Mouse (Mus musculus) lung, embryonic 15.5 days (tissue): ENCODE measurements at regions not wholly inside any gene's neighbourhood (a gene's known extent, or its start where the extent isn't known, plus 50 kb on each side); places are given as distances from the start of the nearest gene placed in this dataset.
A peak's percentile ranks its signal among the peaks of the same experiment; 100 is the strongest.
"Not testable (repeated sequence)": the region's sequence is repeated elsewhere in the genome, so short reads cannot be mapped to it uniquely, and the experiment has no call there.

Experiments
- ATAC-seq: fragments of 200-750 bp; cut with Nextera tagmentation; 2 replicates; pipeline ENCODE4 v1.8.0; 2017; ENCODE audit warnings: moderate number of reproducible peaks, borderline replicate concordance; ENCODE audit not compliant: low FRiP score, low TSS enrichment; ENCODE audit errors: extremely low read depth
- H3K27ac ChIP-seq: fragments of 300-500 bp; sonication (generic); 2 replicates; pipeline ENCODE4 v1.5.1; 2015; ENCODE audit warnings: moderate library complexity, mild to moderate bottlenecking, inconsistent platforms
- H3K27me3 ChIP-seq: fragments of 300-500 bp; sonication (generic); 2 replicates; pipeline ENCODE4 v1.6.1; 2015; ENCODE audit warnings: inconsistent platforms
- H3K36me3 ChIP-seq: fragments of 300-500 bp; sonication (generic); 2 replicates; pipeline ENCODE4 v1.6.1; 2015; ENCODE audit warnings: inconsistent platforms
- H3K4me1 ChIP-seq: fragments of 300-500 bp; sonication (generic); 2 replicates; pipeline ENCODE4 v1.6.1; 2015; ENCODE audit warnings: inconsistent platforms
- H3K4me2 ChIP-seq: fragments of 300-500 bp; sonication (generic); 2 replicates; pipeline ENCODE4 v1.6.1; 2015; ENCODE audit warnings: inconsistent platforms, mild to moderate bottlenecking, moderate library complexity
- H3K4me3 ChIP-seq: fragments of 300-500 bp; sonication (generic); 2 replicates; pipeline ENCODE4 v1.5.1; 2015; ENCODE audit warnings: mild to moderate bottlenecking, inconsistent platforms
- H3K9ac ChIP-seq: fragments of 300-500 bp; sonication (generic); 2 replicates; pipeline ENCODE4 v1.6.1; 2015; ENCODE audit warnings: inconsistent platforms
- H3K9me3 ChIP-seq: fragments of 300-500 bp; sonication (generic); 2 replicates; pipeline ENCODE4 v1.6.1; 2016; ENCODE audit warnings: inconsistent platforms
- WGBS: fragments of 180-500 bp; shearing (Covaris S2); methylation state at CpG from one replicate; pipeline ENCODE4 v1.1.7; 2015; 5-methylcytosine and 5-hydroxymethylcytosine counted together

- ATAC-seq, result no peak
- Histone ChIP-seq H3K27ac (no peak overlapping the region), H3K4me1 (no peaks in the 10 kb centered on the region), H3K9me3 (no peaks in the 10 kb centered on the region), H3K9ac (no peak overlapping the region), H3K4me3 (no peak overlapping the region), H3K4me2 (no peak overlapping the region), H3K27me3 (no peaks in the 10 kb centered on the region), H3K36me3 (no peaks in the 10 kb centered on the region)
- WGBS, result 57% methylated on average over 4 of the region's 4 CpGs
These were observed 682.1 kb upstream of the Grid2 start for GRCm38 (mm10) chr6:62573611-62574010.

DNA sequence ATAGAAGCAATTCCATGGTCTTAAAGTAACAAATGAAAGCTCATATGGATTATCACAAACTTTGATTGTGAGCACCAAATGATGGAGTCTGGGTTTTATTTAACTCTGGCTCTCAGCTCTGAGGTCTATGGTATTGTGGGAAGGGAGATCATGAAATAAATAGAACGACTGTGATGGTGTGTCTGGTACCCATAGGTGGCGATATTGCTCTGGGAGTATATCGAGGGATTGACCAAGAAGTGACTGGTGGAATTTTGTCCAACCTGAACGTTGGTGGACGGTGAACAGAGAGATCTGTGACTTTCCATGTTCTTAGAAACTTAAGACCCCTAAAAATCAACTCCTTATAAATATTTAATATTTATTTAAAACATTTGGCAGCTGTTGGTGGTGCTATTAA is 679.5 kb upstream of the Grid2 start:
- H3K4me3 ChIP-seq, result no peak overlapping the region
- ATAC-seq, result no peak

DNA sequence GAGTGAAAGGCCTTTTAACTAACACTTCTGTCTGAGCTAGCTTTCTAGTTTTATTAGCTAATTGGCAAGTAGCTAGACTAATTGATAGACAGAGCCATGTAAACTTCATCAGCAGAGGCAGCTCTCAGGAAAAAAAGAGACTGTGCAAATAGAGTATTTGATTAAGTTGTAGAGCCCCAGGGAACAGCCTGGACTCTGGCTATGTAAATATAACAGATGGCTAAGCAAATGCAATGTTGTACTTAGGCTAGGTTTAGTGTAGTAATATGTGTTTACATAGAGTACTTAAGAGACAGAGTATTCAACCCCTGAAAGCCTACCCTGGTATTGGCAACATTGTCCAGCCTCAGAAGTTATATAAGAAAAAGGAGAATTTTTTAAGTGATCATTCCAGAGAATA is 635.1 kb upstream of the Grid2 start:
- ATAC-seq, result peak; percentile 65; the same call in 1 of the 2 replicates
- no peaks in the 10 kb centered on the region for H3K9me3 ChIP-seq
- H3K4me1 ChIP-seq, result no peaks in the 10 kb centered on the region
- H3K9ac ChIP-seq, result no peak overlapping the region
- no peak overlapping the region for H3K4me3 ChIP-seq
- no peak overlapping the region for H3K27ac ChIP-seq
- H3K27me3 ChIP-seq, result no peaks in the 10 kb centered on the region
- no peaks in the 10 kb centered on the region for H3K36me3 ChIP-seq
- H3K4me2 ChIP-seq, result no peak overlapping the region

More for the DNA sequence above, 679.5 kb upstream of the Grid2 start:
- Histone ChIP-seq H3K4me2 (no peak overlapping the region), H3K27ac (no peak overlapping the region), H3K27me3 (no peaks in the 10 kb centered on the region), H3K36me3 (no peaks in the 10 kb centered on the region), H3K9me3 (no peaks in the 10 kb centered on the region), H3K9ac (no peak overlapping the region), H3K4me1 (no peaks in the 10 kb centered on the region)
- 20% methylated on average over 5 of the region's 5 CpGs for WGBS

- not testable (repeated sequence) for H3K27me3 ChIP-seq, H3K27ac ChIP-seq, H3K9ac ChIP-seq, H3K9me3 ChIP-seq, H3K36me3 ChIP-seq, H3K4me2 ChIP-seq, H3K4me1 ChIP-seq, ATAC-seq, H3K4me3 ChIP-seq
- WGBS, result 81% methylated on average over 5 of the region's 5 CpGs
These were observed 587.6 kb upstream of the Grid2 start for GRCm38 (mm10) chr6:62668123-62668522.

DNA sequence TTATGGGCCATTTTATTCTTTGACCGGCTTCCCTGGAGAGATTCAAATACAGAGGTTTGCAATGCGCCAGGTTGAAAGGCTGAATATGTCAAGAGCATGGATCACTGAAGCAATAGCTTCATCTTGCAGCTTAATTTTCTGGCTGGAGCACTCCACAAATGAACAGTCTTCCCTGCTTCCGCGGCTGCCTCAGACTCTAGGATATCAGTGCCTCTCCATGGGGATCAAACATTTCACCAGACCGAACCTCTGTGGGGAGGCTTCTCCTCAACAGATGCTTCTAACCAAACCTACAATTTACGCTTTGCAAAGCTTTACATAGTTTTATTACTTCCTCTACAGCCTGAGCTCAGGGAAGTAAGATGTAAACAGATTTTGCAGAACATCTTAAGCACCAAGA is 537.3 kb upstream of the Grid2 start:
- ATAC-seq, result no peak
- Histone ChIP-seq H3K9ac (no peak overlapping the region), H3K4me2 (no peak overlapping the region), H3K27ac (no peak overlapping the region), H3K4me1 (no peaks in the 10 kb centered on the region), H3K27me3 (no peaks in the 10 kb centered on the region), H3K4me3 (no peak overlapping the region), H3K9me3 (no peaks in the 10 kb centered on the region), H3K36me3 (no peaks in the 10 kb centered on the region)
- WGBS, result 60% methylated on average over 6 of the region's 6 CpGs

DNA sequence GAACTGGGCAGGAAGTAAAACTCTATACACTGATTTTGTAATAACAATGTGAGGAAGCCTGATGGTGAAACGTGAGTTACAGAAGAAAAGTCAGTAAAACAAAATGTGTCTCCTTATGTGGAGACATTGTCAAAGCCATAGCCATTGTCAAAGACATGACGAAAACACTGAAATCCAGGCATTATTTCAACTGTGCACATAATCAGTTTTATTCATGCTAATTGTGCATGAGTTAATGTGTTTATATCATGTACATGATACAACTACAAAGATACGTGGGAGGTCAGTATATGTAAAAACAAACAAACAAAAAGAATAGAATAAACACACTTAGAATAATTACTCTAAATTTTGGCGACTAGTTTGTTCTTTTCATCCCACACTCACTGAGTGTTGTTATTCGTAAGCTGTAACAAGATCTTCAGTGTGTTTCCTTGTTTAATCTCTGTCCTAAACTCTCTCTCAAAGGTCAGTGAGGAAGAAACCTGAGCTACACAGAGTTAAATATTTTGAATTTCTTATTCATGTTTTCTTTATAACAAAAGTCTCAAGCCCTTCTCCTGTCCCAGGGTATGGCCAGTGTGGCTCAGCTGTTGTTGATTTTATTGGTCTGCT is 536.0 kb upstream of the Grid2 start:
- Histone ChIP-seq H3K9me3 (no peaks in the 10 kb centered on the region), H3K9ac (no peak overlapping the region), H3K4me3 (no peak overlapping the region), H3K4me2 (no peak overlapping the region), H3K27me3 (no peaks in the 10 kb centered on the region), H3K27ac (no peak overlapping the region), H3K36me3 (no peaks in the 10 kb centered on the region), H3K4me1 (no peaks in the 10 kb centered on the region)
- peak; percentile 72; the same call in 1 of the 2 replicates for ATAC-seq
- WGBS, result 36% methylated on average over 5 of the region's 5 CpGs
